Mouse (Mus musculus) liver, embryonic 14.5 days (tissue): ENCODE measurements at regions not wholly inside any gene's neighbourhood (a gene's known extent, or its start where the extent isn't known, plus 50 kb on each side); places are given as distances from the start of the nearest gene placed in this dataset.

Experiments
- ATAC-seq: fragments of 200-750 bp; cut with Nextera tagmentation; 2 replicates; pipeline ENCODE4 v1.8.0; 2017; ENCODE audit warnings: moderate number of reproducible peaks, mild to moderate bottlenecking, moderate library complexity; ENCODE audit not compliant: insufficient read depth
- DNase-seq, 3 experiments: peaks; one replicate each; pipeline ENCODE4 v3.0.0-alpha.2; 2012 to 2013; ENCODE audit warnings: low read depth in 3 of 3, low spot score in 3 of 3
- H3K27ac ChIP-seq: fragments of 300-500 bp; sonication (generic); 2 replicates; pipeline ENCODE4 v1.5.1; 2014; ENCODE audit warnings: moderate library complexity, mild to moderate bottlenecking, control low read depth, inconsistent platforms
- H3K27me3 ChIP-seq: fragments of 300-500 bp; sonication (generic); 2 replicates; pipeline ENCODE4 v1.6.1; 2014; ENCODE audit warnings: mild to moderate bottlenecking, low read length, moderate library complexity; ENCODE audit not compliant: control insufficient read depth, insufficient read depth
- H3K36me3 ChIP-seq: fragments of 300-500 bp; sonication (generic); replicated peaks from 2 replicates; pipeline ENCODE4 v1.6.1; 2014; ENCODE audit warnings: low read depth; ENCODE audit not compliant: control insufficient read depth, insufficient read depth
- H3K4me1 ChIP-seq, 2 experiments: fragments of 200-500 bp in 1 of 2; fragments of 300-500 bp in 1 of 2; sonication (generic) in 1 of 2; replicated peaks; 2 replicates each; pipeline ENCODE4 v1.6.1; 2012 to 2014; ENCODE audit warnings: antibody characterized with exemption in 1 of 2, inconsistent platforms in 1 of 2, low read length in 1 of 2; ENCODE audit not compliant: control insufficient read depth in 2 of 2, insufficient read depth in 2 of 2
- H3K4me2 ChIP-seq: fragments of 300-500 bp; sonication (generic); 2 replicates; pipeline ENCODE4 v1.6.1; 2014; ENCODE audit warnings: low read depth, mild to moderate bottlenecking, control low read depth, moderate library complexity
- H3K4me3 ChIP-seq, 2 experiments: fragments of 200-500 bp in 1 of 2; fragments of 300-500 bp in 1 of 2; sonication (generic) in 1 of 2; 2 replicates each; pipeline ENCODE4 v1.5.1; 2012 to 2014; ENCODE audit warnings: low read depth in 2 of 2, low read length in 2 of 2, mild to moderate bottlenecking in 2 of 2, control low read depth in 1 of 2, inconsistent platforms in 1 of 2, moderate library complexity in 1 of 2; ENCODE audit not compliant: insufficient read depth in 1 of 2
- H3K9ac ChIP-seq: fragments of 300-500 bp; sonication (generic); replicated peaks from 2 replicates; pipeline ENCODE4 v1.6.1; 2014; ENCODE audit warnings: mild to moderate bottlenecking, control low read depth, moderate library complexity
- H3K9me3 ChIP-seq: fragments of 300-500 bp; sonication (generic); 2 replicates; pipeline ENCODE4 v1.6.1; 2016; ENCODE audit warnings: low read length, mixed read lengths; ENCODE audit not compliant: control insufficient read depth
- CTCF ChIP-seq: IDR thresholded peaks from 2 replicates; pipeline ENCODE4 v1.5.1; 2016; ENCODE audit warnings: antibody characterized with exemption, low read depth, control low read depth
- EP300 ChIP-seq: IDR thresholded peaks from 2 replicates; pipeline ENCODE4 v1.6.1; 2016; ENCODE audit warnings: antibody characterized with exemption, low read depth
- WGBS: fragments of 180-500 bp; shearing (Covaris S2); extraction: QIAGEN DNeasy Blood & Tissue Kit; methylation state at CpG from one replicate; pipeline ENCODE4 v1.1.7; 2014; ENCODE audit not compliant: insufficient replicate concordance; 5-methylcytosine and 5-hydroxymethylcytosine counted together

DNA sequence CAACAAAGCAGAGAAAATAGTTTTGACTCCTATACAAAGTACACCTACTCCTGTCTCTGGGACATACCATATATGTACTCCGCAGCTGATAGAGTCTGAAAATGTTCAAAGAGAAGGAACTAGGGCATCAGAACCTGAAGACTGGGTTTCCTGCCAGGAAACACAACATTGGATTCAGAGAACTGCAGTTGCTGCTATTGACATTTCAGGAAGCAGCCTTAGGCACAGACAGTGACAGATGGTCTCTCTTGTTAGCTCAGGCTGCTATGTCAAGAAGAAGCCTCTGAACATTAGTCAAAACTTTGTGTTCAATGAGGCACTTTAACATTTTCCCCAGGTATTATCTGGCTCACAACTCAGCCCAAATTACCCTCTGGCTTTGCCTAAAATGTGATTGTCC is 812.1 kb downstream of the Ryr2 start:
- ATAC-seq (no peak), DNase-seq (no peak)
- Histone ChIP-seq H3K4me2 (no peak overlapping the region), H3K27ac (no peak overlapping the region), H3K9ac (no peak overlapping the region), H3K4me1 (no peaks in the 10 kb centered on the region), H3K27me3 (no peaks in the 10 kb centered on the region), H3K4me3 (no peak overlapping the region), H3K9me3 (no peaks in the 10 kb centered on the region), H3K36me3 (no peaks in the 10 kb centered on the region)
- 27% methylated on average over 1 of the region's 1 CpGs for WGBS
- TF ChIP-seq CTCF (no peak), EP300 (no peak)

DNA sequence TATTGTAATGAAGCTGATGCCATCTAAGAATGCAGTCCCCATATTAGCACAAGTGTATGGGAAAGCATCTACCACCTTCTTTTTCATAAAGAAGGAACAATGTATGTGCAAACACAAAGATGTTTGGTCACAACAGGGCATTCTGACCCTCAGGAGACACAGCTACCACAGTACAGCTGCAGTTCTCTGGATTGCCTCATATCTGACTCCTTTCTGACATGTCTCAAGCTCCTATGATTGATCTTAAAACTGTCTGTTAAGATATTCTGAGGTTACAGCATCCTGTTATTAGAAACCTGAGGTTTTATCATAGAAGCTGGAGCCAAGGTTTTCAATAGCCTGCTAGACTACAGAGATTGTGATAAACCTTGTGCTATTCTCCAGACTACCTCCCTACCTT is 813.0 kb downstream of the Ryr2 start:
- Histone ChIP-seq H3K4me3 (no peak overlapping the region), H3K9me3 (no peaks in the 10 kb centered on the region), H3K9ac (no peak overlapping the region), H3K4me2 (no peak overlapping the region), H3K27ac (no peak overlapping the region), H3K36me3 (no peaks in the 10 kb centered on the region), H3K4me1 (no peaks in the 10 kb centered on the region), H3K27me3 (no peaks in the 10 kb centered on the region)
- DNase-seq (no peak), ATAC-seq (no peak)
- TF ChIP-seq CTCF = no peak
- no peak for TF ChIP-seq EP300

DNA sequence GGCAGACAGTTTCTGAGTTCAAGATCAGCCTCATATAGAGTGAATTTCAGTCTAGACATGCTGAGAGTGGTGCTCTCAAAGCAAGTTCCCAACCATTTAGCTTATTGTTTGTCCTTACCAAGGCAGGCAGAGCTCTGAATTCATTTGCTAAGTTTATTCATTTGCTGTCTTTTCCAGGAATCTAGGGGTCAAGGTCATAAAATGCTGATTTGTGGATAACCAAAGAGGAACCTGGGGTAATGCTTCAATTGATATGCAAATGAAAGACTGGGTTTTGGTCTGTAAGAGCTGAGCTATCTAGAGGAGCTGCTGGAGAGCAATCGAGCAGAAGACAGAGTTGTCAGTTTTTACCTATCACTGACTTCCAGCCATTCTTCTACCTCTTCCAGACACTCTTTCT is 832.8 kb downstream of the Ryr2 start:
- 29% methylated on average over 1 of the region's 1 CpGs for WGBS
- Histone ChIP-seq H3K9ac (no peak overlapping the region), H3K4me3 (no peak overlapping the region), H3K27me3 (no peaks in the 10 kb centered on the region), H3K36me3 (no peaks in the 10 kb centered on the region), H3K9me3 (no peaks in the 10 kb centered on the region), H3K27ac (no peak overlapping the region), H3K4me1 (no peaks in the 10 kb centered on the region), H3K4me2 (no peak overlapping the region)
- no peak for TF ChIP-seq EP300
- TF ChIP-seq CTCF = no peak
- ATAC-seq (no peak), DNase-seq (no peak)

DNA sequence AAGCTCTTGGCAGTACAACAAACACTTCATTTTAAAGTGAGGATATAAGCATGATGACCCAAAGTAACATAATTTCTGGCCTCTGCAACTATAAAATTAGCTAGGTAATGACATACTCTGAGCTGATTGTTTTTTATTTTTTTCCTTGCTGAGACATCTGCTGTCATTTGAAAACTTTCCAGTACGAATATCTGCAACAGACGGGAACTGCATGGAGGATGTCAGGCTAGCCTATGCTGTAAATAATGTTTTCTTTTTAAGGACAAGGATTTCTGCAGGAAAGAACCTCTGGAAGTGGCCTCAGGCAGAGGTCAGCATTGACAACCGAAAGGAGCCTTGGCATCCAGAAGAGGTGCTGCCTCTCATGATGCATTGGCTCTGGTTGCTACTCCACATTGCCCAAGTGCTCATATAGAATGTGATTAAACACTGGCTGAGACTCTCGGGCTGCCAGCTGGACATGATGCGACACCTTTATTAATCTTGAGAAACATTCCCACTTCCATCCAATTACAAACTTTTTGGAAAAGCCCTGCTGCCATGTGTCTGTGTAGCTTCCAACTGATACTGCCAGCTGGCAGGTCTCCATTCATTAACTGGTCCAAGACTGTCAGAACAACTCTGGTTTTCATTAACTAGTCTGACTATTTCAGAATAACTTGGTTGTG is 837.9 kb downstream of the Ryr2 start:
- TF ChIP-seq EP300 (no peak), CTCF (no peak)
- ATAC-seq (no peak), DNase-seq (no peak)
- Histone ChIP-seq H3K4me3 (no peak overlapping the region), H3K27ac (no peak overlapping the region), H3K9ac (no peak overlapping the region), H3K27me3 (no peaks in the 10 kb centered on the region), H3K36me3 (no peaks in the 10 kb centered on the region), H3K4me2 (no peak overlapping the region), H3K4me1 (no peaks in the 10 kb centered on the region), H3K9me3 (no peaks in the 10 kb centered on the region)
- WGBS = 55% methylated on average over 5 of the region's 5 CpGs

DNA sequence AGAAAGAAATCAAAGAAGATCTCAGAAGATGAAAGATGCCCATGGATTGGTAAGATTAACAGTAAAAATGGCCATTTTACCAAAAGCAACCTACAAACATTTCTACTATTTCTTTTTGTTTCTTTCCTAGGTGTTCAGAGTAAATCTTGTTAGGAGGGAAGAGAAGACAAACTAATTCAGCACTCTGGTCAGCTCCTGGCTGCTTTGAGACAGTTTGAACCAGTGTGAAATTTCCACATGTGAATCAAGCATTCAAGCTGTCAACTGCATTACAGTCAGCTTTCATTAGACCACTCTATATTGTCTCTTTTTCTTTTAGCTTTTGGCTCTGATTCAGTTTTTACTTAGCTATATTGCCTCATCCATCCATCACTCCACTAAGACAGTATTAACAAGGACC is 859.2 kb downstream of the Ryr2 start:
- Histone ChIP-seq H3K9ac (no peak overlapping the region), H3K4me3 (no peak overlapping the region), H3K4me2 (no peak overlapping the region), H3K27ac (no peak overlapping the region), H3K4me1 (no peaks in the 10 kb centered on the region), H3K9me3 (no peaks in the 10 kb centered on the region), H3K36me3 (no peaks in the 10 kb centered on the region), H3K27me3 (no peaks in the 10 kb centered on the region)
- ATAC-seq = no peak
- TF ChIP-seq EP300 (no peak), CTCF (no peak)
- no peak for DNase-seq
